Mouse (Mus musculus) brain, embryonic 14.5 days (tissue): ENCODE data around the gene Gsk3b.
A peak's percentile ranks its signal among the peaks of the same experiment; 100 is the strongest.

Source experiments
- CTCF ChIP-seq: fragments of 200-500 bp; IDR thresholded peaks from 2 replicates; pipeline ENCODE4 v1.5.1; 2012; ENCODE audit warnings: inconsistent platforms, mild to moderate bottlenecking, moderate library complexity, borderline replicate concordance; ENCODE audit not compliant: insufficient read depth, insufficient read length; ENCODE audit errors: extremely low read depth
- POLR2A ChIP-seq: fragments of 200-500 bp; IDR thresholded peaks from 2 replicates; pipeline ENCODE4 v1.6.1; 2012; ENCODE audit warnings: mild to moderate bottlenecking, inconsistent platforms, borderline replicate concordance; ENCODE audit not compliant: poor library complexity, insufficient read depth, insufficient read length, severe bottlenecking; ENCODE audit errors: extremely low read depth

- TF ChIP-seq CTCF (peak; percentile 60; the same call in 1 of the 2 replicates), POLR2A (no peak)
These were observed 108.5 kb downstream of the Gsk3b start for GRCm38 (mm10) chr16:38197299-38197698.
